Comparison of ENCODE assay signal across 16 mouse cellular contexts in genomic region chr12:39935775-39936174, GRCm38 (mm10).
"Had no signal": no experiment of that assay in that cellular context is flagged by ENCODE, and none has a peak within 500 bp of the region (broad histone marks: within the 10 kb centered on the region; RNA-seq: fewer than 3 reads in every experiment).

No protein-coding gene starts in this region.

- H3K27me3 ChIP-seq: kidney, embryonic 15.5 days; limb, embryonic 12.5 days; liver, embryonic 13.5 days; lung, embryonic 15.5 days; midbrain, embryonic 13.5 days; neural tube, embryonic 15.5 days had no signal

- ATAC-seq: liver, postnatal 0 days; midbrain, embryonic 13.5 days had no signal

- H3K9me3 ChIP-seq: kidney, embryonic 15.5 days; limb, embryonic 12.5 days; liver, embryonic 13.5 days; lung, embryonic 15.5 days; midbrain, embryonic 13.5 days; neural tube, embryonic 15.5 days had no signal

- H3K4me1 ChIP-seq: kidney, embryonic 15.5 days; limb, embryonic 12.5 days; liver, embryonic 13.5 days; lung, embryonic 15.5 days; midbrain, embryonic 13.5 days; neural tube, embryonic 15.5 days had no signal

- H3K36me3 ChIP-seq: kidney, embryonic 15.5 days; limb, embryonic 12.5 days; liver, embryonic 13.5 days; lung, embryonic 15.5 days; midbrain, embryonic 13.5 days; neural tube, embryonic 15.5 days had no signal

- H3K27ac ChIP-seq: kidney, embryonic 15.5 days; limb, embryonic 12.5 days; liver, embryonic 13.5 days; lung, embryonic 15.5 days; midbrain, embryonic 13.5 days; neural tube, embryonic 15.5 days had no signal

- H3K4me2 ChIP-seq: kidney, embryonic 15.5 days; limb, embryonic 12.5 days; liver, embryonic 13.5 days; lung, embryonic 15.5 days; midbrain, embryonic 13.5 days; neural tube, embryonic 15.5 days had no signal

- H3K9ac ChIP-seq: kidney, embryonic 15.5 days; limb, embryonic 12.5 days; liver, embryonic 13.5 days; liver, postnatal 0 days; lung, embryonic 15.5 days; midbrain, embryonic 13.5 days; neural tube, embryonic 15.5 days had no signal

- DNase-seq: kidney, adult 18-20 months; kidney, postnatal 14 days; liver; liver, embryonic 13.5 days; liver, postnatal 0 days; right cerebral cortex, adult 18-20 months; right cerebral cortex, postnatal 25 days; spleen, adult 18-20 months; thymus, adult 2 months; thymus, postnatal 25 days had no signal

- H3K4me3 ChIP-seq: kidney, embryonic 15.5 days; limb, embryonic 12.5 days; liver, embryonic 13.5 days; lung, embryonic 15.5 days; midbrain, embryonic 13.5 days; myocyte; neural tube, embryonic 15.5 days had no signal
